Mouse (Mus musculus) neural tube, embryonic 10.5 days (tissue): ENCODE results near the gene Mospd3.
"Not testable (repeated sequence)": the region's sequence is repeated elsewhere in the genome, so short reads cannot be mapped to it uniquely, and the experiment has no call there.

Experiments
- DNase-seq: peaks from one replicate; pipeline ENCODE4 v3.0.0-alpha.2; 2017; ENCODE audit warnings: low spot score; ENCODE audit errors: extremely low spot score

The Mospd3 gene

DNA sequence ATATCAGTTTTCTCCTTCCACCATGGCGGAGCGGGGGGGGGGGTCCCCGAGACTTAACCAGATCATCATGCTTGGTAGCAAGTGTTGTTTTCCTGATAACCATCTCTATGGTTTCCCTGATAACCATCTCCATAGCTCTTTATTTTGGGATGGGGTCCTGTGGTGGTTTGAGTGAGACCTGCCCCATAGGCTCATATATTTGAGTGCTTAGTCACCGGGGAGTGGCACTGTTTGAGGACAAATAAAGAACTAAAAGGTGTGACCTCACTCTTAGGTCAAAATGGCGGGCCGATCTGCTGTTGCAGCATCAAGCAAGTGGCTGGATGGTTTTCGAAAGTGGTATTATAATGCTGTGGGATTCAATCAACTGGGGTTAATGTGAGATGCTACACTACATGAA, 14.5 kb upstream of the Mospd3 start:
- DNase-seq = no peak

DNA sequence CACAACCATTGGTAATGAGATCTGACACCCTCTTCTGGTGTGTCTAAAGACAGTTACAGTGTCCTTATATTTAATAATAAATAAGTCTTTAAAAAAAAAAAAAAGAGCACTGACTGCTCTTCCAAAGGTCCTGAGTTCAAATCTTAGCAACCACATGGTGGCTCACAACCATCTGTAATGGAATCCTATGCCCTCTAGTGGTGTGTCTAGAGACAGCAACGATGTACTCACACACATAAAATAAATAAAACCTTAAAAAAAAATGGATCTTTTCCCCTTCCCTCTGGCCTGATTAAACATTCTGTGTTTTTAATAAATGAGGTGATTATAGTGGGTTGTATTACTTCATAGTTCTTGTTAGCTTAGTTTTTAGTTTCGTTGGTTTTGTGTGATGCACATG, 14.1 kb upstream of the Mospd3 start:
- DNase-seq = not testable (repeated sequence)

DNA sequence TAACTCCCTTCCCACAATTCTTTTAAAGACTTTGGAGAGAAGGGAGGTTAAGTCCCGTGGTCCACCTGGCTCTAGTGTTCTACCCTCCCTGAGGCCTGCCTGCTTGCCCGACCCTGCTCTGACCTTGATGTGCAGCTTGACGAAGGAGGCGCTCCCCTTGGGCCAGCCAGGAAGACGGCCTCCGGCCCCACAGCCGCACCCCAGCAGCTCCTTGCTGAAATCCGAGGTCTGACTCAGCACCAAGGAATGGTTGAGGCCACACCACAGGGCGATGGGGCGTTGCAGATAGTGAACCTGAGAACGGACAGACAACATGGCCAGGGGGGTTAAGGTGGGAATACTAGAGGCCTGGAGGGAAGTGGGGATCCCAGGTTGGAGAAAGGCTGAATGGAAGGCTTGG, 12.7 kb upstream of the Mospd3 start, which contains the start of gene Pcolce:
TSS of gene Pcolce (minus strand) at position 235 of the 400 bp plus-strand sequence.
- no peak for DNase-seq

DNA sequence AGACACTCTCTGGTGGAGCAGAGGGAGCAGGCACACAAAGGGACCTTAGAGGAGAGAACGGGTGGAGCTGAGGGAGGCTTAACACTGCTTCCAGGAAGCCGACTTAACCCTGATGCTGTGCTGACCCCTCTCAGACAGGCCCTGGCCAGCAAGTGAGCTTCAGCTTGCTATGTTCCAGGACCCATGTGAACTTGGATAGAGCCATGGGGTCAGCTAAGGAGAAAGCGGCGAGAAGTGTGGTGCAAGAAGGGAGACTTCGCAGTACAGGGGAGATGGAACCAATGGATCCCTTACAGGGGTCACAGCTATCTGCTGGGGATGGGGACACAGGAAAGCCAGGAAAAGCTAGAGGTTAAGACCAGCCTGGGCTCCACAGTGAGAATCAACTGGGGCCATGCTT, 12.2 kb upstream of the Mospd3 start:
- no peak for DNase-seq

DNA sequence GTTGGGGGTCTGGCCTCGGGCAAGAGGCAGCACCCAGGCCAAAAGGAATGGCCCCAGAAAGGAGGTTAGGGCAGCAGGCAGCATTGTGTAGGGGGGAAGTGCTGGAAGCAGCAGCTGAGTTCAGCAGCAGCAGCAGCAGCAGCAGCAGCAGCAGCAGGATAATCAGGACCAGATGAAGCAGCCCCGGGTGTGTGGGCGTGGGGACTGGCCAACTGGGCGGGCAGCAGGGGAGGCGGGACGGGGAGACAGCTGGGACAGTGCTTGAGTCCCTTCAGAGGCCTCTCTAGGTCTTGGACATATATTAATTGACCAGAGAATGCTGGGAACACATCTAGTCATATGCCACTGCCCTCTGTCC, 10.4 kb upstream of the Mospd3 start:
- DNase-seq = peak; percentile 82

DNA sequence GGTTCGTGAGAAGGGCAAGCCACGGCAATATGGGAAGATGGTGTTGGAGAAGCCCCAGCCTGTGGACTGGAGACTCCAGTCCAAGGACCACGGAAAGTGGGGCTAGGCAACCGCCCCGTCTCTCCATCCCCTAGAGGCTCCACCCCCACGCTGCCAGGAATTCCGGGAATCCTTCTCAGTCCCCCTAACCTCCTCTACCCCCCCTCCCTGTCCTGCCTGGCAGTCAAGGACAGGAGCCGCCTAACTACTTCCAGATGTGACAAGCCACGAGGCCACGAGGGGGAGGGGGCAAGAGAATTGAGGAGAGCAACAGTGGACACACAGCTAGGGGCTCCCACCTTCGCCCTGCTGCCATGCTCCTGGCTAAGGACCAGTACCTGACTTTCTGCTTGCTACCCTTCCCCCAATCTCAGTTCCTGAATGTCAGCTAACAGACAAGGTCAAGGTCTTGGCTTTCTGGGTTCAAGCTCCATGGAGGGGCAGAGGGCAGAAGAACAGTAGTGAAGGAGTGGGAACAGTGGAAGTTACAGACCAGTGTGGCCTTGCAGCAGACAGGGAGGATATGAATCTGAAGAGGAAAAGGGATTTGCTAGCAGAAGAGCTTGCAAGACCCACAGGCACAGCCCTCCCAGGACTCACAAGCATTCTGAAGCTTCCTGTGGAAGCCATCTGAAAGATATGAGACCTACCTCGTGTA, 9.8 kb upstream of the Mospd3 start:
- peak; percentile 85 for DNase-seq

DNA sequence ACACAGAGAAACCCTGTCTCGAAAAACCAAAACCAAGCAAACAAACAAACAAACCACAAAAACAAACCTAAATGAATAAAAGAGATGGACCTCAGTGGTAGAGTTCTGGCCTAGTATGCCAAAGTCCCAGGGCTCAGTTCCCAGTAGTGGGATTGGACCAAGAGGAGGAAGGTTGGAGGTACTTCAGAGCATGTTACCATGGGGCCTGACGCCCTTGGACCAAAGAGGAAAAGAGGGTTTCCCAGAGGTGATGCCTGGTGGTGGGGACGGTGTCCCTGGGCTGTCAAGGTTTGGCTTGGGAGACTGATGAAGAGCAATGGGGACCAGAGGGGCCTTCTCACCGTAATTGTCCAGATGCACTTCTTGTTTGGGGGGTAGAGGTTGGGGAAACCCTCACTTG, 9.2 kb upstream of the Mospd3 start:
- no peak for DNase-seq

DNA sequence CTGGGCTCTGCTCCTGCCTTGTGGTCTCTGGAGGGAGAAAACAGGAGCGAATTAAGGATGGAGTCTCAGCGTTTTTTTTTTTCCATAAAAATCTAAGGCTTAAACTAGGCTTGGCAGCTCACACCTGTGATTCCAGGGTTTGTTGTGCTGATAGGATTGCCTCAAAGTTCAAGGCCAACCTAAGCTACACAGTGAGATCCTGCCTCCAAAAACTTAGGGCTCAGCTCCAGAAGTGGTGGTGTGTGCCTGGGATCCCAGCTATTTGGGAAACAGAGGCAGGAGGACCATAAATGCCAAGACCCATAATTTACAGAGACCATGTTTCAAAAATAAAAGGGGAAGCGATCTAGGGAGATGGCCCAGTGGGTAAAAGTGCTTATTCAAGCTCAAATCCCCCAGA, 8.4 kb upstream of the Mospd3 start:
- DNase-seq = no peak

DNA sequence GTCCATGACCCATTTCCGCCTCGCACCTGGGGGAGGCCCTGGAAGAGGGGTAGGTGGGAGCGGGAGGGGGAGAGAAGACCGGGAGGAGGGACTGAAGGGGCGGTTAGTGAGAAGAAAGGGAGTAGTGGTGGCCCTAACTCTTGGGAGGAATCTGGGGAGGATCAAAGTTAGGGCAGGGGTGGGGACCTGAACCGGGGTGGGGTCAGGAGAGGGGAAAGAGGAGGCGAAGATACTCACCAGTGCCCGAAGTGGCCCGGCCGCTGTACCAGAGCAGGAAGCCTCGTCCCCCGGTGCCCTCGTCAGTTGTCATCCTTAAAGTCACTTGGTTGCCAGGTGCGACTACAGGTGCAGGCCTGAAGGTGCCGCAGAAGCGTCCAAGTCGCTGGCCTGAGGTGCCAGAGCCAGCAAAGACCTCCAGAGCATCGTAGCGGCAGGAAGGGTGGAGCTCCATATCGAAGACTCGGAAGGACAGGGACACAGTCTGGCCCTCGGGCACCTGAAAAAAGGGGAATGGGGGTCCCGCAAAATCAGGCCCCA, 7.9 kb upstream of the Mospd3 start:
- DNase-seq = no peak

DNA sequence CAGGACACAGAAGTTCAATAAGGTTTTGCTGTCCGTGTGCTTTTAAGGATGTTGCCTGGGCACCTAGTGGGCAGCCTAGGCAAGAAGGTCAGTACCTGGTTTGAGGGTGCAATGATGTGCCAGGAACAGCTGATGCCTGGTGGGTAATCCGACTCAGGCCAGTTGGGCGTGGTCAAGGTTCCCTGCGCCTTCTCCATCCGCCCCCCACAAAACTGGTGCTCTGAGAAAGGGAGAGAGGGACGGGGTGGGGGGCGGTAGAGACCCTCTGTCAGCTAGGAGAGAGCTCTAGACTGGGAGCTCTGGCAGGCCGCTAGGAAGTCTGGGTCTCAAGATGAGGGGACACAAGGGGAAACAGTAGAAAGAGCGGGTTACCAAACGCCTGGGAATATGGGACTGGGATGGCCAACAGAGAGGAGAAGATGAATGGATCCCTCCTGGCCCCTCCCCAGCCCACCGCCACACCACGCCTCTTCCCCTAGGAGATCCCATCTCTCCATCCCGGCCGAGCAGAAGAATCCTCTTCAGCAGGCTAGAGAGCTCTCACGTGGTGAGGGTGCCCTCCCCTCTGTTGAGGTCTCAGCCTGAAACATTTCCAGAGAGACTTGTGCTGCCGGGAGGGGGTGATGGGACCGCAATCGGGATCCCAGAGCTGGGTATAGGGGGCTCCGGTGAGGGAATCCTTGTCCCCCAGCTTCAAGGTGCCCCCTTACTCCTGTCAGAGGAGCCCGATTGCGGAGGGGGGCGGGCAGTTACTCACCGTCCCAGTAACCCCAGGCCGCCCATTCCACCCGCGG, 7.2 kb upstream of the Mospd3 start:
- no peak for DNase-seq

DNA sequence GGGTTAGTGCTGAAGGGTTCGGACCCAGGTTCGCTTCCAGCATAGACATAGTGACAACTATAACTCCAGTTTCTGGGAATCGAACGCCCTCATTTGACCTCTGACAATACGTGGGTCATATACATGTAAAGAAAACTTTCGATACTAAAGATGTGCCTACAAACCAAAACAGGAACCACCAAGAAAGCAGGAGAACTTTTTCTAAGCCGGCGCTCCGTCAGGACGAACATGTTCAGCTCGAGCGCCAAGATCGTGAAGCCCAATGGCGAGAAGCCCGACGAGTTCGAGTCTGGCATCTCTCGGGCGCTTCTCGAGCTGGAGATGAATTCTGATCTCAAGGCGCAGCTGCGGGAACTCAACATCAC, 489 bp upstream of the Mospd3 start:
- peak; percentile 48 for DNase-seq

DNA sequence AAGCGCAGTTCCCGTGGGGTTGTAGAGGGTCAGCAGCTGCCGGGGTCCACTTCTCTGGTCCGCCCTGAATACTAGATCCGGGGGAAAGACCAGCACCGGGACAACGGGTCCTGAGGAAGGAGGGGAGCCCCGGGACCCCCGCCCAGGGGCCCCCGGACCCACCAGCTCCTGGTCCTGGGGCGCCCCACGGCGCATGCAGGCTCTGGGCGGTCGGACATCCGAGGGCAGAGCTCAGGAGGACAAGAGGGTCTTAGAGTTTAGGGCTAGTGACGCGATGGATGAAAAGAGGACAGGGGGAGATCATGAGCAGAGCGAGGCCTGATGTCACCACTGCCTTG, 608 bp downstream of the Mospd3 start:
- DNase-seq = no peak

DNA sequence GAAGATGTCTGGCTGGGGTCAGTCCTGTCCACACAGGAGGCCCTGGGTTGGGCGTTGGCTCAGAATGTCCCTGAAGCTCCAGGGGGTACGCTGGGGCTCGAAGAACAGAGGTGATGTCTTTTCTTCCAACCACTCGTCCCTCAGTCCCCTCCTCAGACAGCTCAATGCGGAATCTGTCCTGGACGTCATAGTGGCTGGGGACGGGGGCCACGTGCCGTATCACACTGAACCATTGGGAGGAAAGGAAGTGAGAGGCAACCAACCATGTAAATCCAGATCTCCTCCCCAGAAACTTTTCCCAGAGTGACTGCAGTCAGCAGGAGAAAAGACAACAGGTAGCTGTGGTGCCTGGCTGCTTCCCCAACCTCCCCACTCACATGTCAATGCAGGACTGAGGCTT, 1.3 kb downstream of the Mospd3 start:
- DNase-seq = no peak

DNA sequence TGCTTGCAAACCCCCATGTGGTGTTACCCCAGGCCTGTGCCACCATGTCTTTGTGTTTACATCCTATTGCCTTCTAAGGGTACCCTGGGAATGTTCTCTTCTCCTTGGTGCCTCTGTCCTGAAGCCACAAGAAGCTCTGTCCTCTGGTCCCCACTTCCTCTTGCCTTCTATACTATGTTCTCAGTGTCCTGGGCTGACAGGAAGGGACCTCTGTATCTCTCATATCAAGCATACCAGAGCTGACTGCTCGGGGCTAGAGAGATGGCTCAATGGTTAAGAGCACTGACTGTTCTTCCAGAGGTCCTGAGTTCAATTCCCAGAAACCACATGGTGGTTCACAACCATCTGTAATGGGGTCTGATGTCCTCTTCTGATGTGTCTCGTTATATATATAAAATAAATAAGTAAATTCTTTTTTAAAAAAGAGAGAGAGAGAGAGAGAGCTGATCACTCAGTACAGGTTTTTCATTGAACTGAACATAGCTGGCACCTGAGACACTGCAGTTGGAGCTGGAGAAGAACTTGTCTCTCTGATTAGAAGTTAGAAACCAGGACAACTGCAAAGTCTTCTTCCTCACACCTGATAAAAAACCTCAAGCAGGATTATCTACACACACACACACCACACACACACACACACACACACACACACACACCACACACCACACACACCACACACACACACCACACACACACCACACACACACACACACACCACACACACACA, 2.6 kb downstream of the Mospd3 start:
- no peak for DNase-seq

DNA sequence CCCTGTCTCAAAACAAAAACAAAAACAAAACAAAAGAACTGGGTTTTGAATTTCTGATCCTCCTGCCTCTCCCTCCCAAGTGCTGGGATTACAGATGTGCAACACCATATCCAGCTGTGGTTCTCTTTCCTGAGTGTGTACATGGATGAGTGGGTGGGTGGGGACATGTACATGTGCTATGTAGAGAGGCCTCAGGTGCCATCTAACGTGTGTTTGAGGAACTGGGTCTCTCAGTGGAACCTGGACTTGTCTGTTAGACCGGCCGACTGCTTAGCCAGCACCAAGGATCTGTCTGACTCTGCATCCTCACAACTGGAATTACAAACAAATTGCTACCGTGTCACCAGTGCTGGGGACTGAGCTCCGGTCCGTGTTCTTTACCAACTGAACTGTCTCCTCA, 3.2 kb downstream of the Mospd3 start:
- no peak for DNase-seq

DNA sequence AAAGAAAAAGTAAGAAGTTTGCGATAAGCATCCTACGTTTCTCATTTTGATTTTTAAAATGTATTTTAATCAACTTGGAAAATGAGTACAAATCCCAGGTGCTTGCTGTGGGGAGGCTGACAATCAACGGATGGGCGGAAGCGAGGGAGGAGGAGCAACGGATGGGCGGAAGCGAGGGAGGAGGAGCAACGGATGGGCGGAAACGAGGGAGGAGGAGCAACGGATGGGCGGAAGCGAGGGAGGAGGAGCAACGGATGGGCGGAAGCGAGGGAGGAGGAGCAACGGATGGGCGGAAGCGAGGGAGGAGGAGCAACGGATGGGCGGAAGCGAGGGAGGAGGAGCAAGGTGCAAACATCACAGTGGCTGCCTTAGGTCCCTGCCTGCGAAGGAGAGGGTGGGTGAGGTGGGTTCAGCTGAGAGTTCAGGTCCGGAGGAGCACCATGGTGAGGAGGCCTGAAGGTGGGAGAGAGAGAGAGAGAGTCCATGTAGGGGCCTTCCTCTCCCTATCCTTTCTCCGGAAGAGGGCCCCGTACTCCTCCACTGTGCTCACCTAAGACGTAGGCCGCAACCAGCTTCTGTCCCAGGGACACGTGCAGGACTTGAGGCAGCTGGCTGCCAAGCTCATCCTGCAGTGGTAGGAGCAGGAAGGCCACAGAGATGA, 4.1 kb downstream of the Mospd3 start:
- no peak for DNase-seq

DNA sequence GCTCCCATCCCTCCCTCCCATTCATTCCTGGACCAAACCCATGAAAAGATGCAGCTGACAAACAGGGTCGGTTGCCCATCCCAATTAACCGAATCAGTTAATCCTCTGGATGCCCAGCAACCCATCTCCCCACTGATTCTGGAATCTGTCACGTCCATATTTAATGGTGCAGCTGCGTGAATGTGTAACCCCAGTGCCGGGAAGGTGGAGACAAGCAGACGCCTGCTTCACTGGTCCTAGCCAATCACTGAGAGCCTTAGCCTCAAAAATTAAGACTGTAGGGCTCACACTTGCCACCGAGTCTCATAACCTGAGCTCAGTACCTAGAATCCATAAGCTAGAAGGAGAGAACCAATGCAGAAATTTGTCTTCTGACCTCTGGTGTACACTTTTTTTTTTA, 4.9 kb downstream of the Mospd3 start:
- no peak for DNase-seq

DNA sequence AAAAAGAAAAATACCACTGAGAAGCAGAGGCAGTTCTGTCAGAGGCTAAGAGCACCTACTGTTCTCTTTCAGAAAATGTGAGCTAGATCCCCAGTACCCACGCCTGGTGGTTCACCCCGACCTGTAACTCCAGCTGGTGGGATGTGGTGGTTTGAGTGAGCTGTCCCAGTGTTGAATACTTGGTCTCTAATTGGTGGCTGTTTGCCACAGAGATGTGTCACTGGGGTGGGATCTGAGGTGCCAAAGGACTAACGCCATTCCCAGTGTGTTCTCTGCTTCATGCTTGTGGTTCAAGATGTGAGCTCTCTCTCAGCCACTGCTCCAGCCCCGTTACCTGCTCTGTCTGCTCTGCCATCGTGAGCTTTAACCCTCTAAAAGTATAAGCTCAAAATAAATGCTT, 10.4 kb downstream of the Mospd3 start:
- DNase-seq = no peak

DNA sequence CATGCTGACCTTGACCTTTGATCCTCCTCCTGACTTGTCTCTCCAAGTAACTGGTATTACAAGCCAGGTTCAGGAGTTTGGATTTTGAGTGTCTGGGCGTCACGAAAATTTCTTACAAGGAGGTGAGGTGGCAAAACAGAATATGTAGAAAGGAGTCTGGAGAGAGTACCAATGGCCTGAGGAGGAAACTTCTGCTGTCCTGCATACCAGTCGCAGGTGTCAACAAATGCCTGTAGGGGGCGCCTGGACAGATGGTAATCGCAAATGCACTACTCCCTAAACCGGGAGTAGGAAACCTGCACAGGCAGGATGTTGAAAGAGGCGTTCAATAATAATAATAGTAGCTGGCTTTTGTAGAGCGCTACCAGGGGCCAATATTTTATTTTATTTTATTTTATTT, 15.9 kb downstream of the Mospd3 start:
- peak; percentile 52 for DNase-seq

DNA sequence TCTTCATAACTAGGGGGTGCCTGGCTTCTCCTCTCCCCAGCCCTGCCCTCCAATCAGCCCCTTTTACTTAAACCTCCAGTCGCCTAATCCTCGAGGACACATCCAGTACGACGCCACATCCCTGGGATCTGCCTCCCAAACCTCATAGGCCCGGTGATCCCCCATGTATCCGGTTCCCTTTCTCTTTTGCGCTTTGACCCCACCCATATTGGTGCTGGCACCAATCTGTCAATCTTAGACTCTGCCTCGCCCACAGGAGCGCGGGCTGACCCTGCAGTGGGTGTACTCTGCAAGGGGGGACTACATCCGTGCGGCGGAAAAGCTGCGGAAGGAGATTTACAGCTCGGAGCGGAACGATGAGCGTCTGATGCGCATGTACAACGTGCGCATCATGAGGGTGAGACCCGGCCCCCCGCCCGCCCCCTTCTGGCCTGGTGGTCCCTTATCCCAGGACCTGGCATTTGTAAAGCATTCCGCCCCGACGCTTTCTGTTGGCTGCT, 17.1 kb downstream of the Mospd3 start:
- DNase-seq = peak; percentile 44

DNA sequence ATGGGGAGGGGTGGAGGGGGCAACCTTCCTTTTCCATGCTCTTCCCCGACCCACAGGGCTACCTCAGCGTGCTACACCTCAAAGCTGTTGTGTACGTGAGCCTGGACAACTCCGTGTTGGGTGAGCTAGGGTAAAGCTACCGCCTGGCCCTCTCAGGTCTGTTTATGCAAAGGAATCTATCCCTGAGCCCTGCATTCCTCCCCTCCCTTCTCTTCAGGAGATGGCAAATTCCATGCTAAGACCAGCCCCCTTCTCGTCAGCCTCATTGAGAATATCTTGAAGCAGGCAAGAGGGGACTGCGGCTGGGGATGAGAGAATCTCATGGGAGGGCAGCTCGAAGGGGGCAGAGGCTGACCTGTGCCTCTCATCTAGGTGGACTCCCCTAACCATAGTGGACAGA, 18.2 kb downstream of the Mospd3 start:
- DNase-seq = no peak

DNA sequence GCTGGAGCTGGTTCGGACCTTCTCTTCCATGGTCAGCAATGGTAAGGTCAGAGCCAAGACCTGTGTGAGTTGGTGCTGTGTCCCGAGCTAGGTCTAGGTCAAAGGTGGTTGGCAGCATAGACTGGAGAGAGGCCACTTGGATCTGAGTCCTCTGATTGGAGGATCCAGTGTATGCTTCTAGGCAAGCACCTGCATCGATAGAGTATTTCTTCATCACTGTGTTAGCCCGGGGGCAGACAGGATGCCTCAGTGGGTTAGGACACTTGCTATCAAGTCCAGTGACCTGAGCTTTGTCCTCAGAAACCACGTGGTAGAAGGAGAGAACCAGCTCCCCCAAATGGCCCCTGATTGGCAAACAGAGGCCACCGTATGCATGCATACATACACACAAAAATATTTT, 20.6 kb downstream of the Mospd3 start:
- no peak for DNase-seq
